Mouse (Mus musculus) midbrain, embryonic 13.5 days (tissue): Measurements from ENCODE around the gene Adad1. TPM values are rescaled to one million over a fixed set of nuclear protein-coding genes. Genes with fewer than 3 reads are reported as not detected.

Experiments
- polyA plus RNA-seq: library from polyadenylated mRNA; unstranded; fragments of >200 nt; fragmentation: Nextera tagmentation; extraction: Ambion mirVana; gene quantifications from 2 replicates; pipeline ENCODE4 v1.2.1, GENCODE M21; 2015

The Adad1 gene
- polyA plus RNA-seq, 1 experiment from 2014 or later, result 0.13 TPM

Other genes with a start within 250 kb of the Adad1 start
- 57.1 and 60.4 TPM in 2 replicates for gene 4932438A13Rik, start 200.4 kb upstream of the Adad1 start, polyA plus RNA-seq
- 0.37 and 0.43 TPM in 2 replicates for gene Il2, start 62.4 kb downstream of the Adad1 start, polyA plus RNA-seq
- gene Il21, start 169.1 kb downstream of the Adad1 start, polyA plus RNA-seq, result 0.22 TPM in 1 of 2 replicates, not detected in the other
- 5.2 and 5.8 TPM in 2 replicates for gene Bbs12, start 249.0 kb downstream of the Adad1 start, polyA plus RNA-seq
- gene Cetn4, start 249.2 kb downstream of the Adad1 start, polyA plus RNA-seq, result 2.6 and 3.1 TPM in 2 replicates